Mouse (Mus musculus): ENCODE measurements around the gene Itih1.
A peak's percentile ranks its signal among the peaks of the same experiment; 100 is the strongest.

Gene Itih1

GRCm38 (mm10) chr14:30943038-30943437 is at the start of gene Itih1:
TSS of gene Itih1 (minus strand) at chr14:30943289.
- DNase-seq (ENCODE audit: low spot score) = no peak

- no peak for DNase-seq (ENCODE audit: low spot score)
Measured at GRCm38 (mm10) chr14:30976222-30976621, 33.1 kb upstream of the Itih1 start.

- peak; percentile 72 for DNase-seq (ENCODE audit: low spot score)
Measured at GRCm38 (mm10) chr14:30974204-30974603, 31.1 kb upstream of the Itih1 start.

GRCm38 (mm10) chr14:30960366-30960765 is 17.3 kb upstream of the Itih1 start:
- DNase-seq (ENCODE audit: low spot score) = no peak

- no peak for DNase-seq (ENCODE audit: low spot score)
Measured at GRCm38 (mm10) chr14:30959031-30959430, 15.9 kb upstream of the Itih1 start.

GRCm38 (mm10) chr14:30958517-30958916 is 15.4 kb upstream of the Itih1 start:
- no peak for DNase-seq (ENCODE audit: low spot score)

- DNase-seq (ENCODE audit: low spot score) = peak; percentile 96
Measured at GRCm38 (mm10) chr14:30951154-30951825, 8.2 kb upstream of the Itih1 start, which contains the start of gene Nek4. TSS of gene Nek4 (plus strand) at chr14:30951377.

- DNase-seq (ENCODE audit: low spot score) = no peak
Measured at GRCm38 (mm10) chr14:30949986-30950385, 6.9 kb upstream of the Itih1 start.

GRCm38 (mm10) chr14:30944745-30945144 is 1.7 kb upstream of the Itih1 start:
- DNase-seq (ENCODE audit: low spot score) = no peak

- peak; percentile 75 for DNase-seq (ENCODE audit: low spot score)
Measured at GRCm38 (mm10) chr14:30943860-30944674, 978 bp upstream of the Itih1 start.

GRCm38 (mm10) chr14:30942254-30942653 is 835 bp downstream of the Itih1 start:
- DNase-seq (ENCODE audit: low spot score) = no peak

- no peak for DNase-seq (ENCODE audit: low spot score)
Measured at GRCm38 (mm10) chr14:30933351-30933750, 9.7 kb downstream of the Itih1 start.

- DNase-seq (ENCODE audit: low spot score) = no peak
Measured at GRCm38 (mm10) chr14:30930386-30930785, 12.7 kb downstream of the Itih1 start.

GRCm38 (mm10) chr14:30925492-30925891 is 17.6 kb downstream of the Itih1 start:
- DNase-seq (ENCODE audit: low spot score) = no peak

- DNase-seq (ENCODE audit: low spot score) = peak; percentile 35
Measured at GRCm38 (mm10) chr14:30923375-30924105, 19.5 kb downstream of the Itih1 start, which contains the start of gene Itih3. TSS of gene Itih3 (minus strand) at chr14:30923760.

- DNase-seq (ENCODE audit: low spot score) = no peak
Measured at GRCm38 (mm10) chr14:30922053-30922670, 20.9 kb downstream of the Itih1 start.

GRCm38 (mm10) chr14:30916516-30916915 is 26.6 kb downstream of the Itih1 start:
- no peak for DNase-seq (ENCODE audit: low spot score)

GRCm38 (mm10) chr14:30913404-30913803 is 29.7 kb downstream of the Itih1 start:
- DNase-seq (ENCODE audit: low spot score) = no peak

- no peak for DNase-seq (ENCODE audit: low spot score)
Measured at GRCm38 (mm10) chr14:30912641-30913040, 30.4 kb downstream of the Itih1 start.

- DNase-seq (ENCODE audit: low spot score) = no peak
Measured at GRCm38 (mm10) chr14:30911141-30911540, 31.9 kb downstream of the Itih1 start.

- DNase-seq (ENCODE audit: low spot score) = peak; percentile 21
Measured at GRCm38 (mm10) chr14:30907814-30908265, 35.2 kb downstream of the Itih1 start.

- no peak for DNase-seq (ENCODE audit: low spot score)
Measured at GRCm38 (mm10) chr14:30906001-30906400, 37.1 kb downstream of the Itih1 start.

All from layer of hippocampus, adult 11-12 months (tissue).